Mouse (Mus musculus): ENCODE results near the gene Srgap3.

The Srgap3 gene

GRCm38 (mm10) chr6:112957583-112958280 is 10.7 kb upstream of the Srgap3 start:
- Histone ChIP-seq H3K36me3 (ENCODE audit: insufficient read depth, low read length) (no peaks in the 10 kb centered on the region), H3K9me3 (ENCODE audit: low read length) (peaks cover 12% of the 10 kb centered on the region), H3K4me1 (replicated peaks; ENCODE audit: low read depth, low read length) (peaks cover 11% of the 10 kb centered on the region), H3K4me3 (replicated peaks; ENCODE audit: low read length) (no peak overlapping the region), H3K27me3 (ENCODE audit: insufficient read depth, low read length) (no peaks in the 10 kb centered on the region)
- no peak for TF ChIP-seq POU5F1 (IDR thresholded peaks at IDR 0.05; ENCODE audit: borderline replicate concordance, low read length)
- no peak for TF ChIP-seq CTCF (conservative IDR thresholded peaks at IDR 0.05; ENCODE audit: low read length)
- no peak for TF ChIP-seq NANOG (IDR thresholded peaks at IDR 0.05; ENCODE audit: borderline replicate concordance, low read length)

- H3K36me3 ChIP-seq (ENCODE audit: insufficient read depth, low read length): no peaks in the 10 kb centered on the region
- TF ChIP-seq CTCF (conservative IDR thresholded peaks at IDR 0.05; ENCODE audit: low read length) (no peak), POU5F1 (IDR thresholded peaks at IDR 0.05; ENCODE audit: borderline replicate concordance, low read length) (no peak), NANOG (IDR thresholded peaks at IDR 0.05; ENCODE audit: borderline replicate concordance, low read length) (no peak)
- no peak overlapping the region for H3K4me3 ChIP-seq (replicated peaks; ENCODE audit: low read length)
- H3K4me1 ChIP-seq (replicated peaks; ENCODE audit: low read depth, low read length): peaks cover 21% of the 10 kb centered on the region
- peaks cover 15% of the 10 kb centered on the region for H3K9me3 ChIP-seq (ENCODE audit: low read length)
- no peaks in the 10 kb centered on the region for H3K27me3 ChIP-seq (ENCODE audit: insufficient read depth, low read length)
Measured at GRCm38 (mm10) chr6:112955773-112956172, 8.7 kb upstream of the Srgap3 start.

GRCm38 (mm10) chr6:112953905-112954304 is 6.8 kb upstream of the Srgap3 start:
- Histone ChIP-seq H3K4me3 (replicated peaks; ENCODE audit: low read length) (no peak overlapping the region), H3K36me3 (ENCODE audit: insufficient read depth, low read length) (no peaks in the 10 kb centered on the region), H3K4me1 (replicated peaks; ENCODE audit: low read depth, low read length) (peaks cover 36% of the 10 kb centered on the region), H3K27me3 (ENCODE audit: insufficient read depth, low read length) (no peaks in the 10 kb centered on the region), H3K9me3 (ENCODE audit: low read length) (peaks cover 15% of the 10 kb centered on the region)
- TF ChIP-seq NANOG (IDR thresholded peaks at IDR 0.05; ENCODE audit: borderline replicate concordance, low read length): no peak
- no peak for TF ChIP-seq POU5F1 (IDR thresholded peaks at IDR 0.05; ENCODE audit: borderline replicate concordance, low read length)
- no peak for TF ChIP-seq CTCF (conservative IDR thresholded peaks at IDR 0.05; ENCODE audit: low read length)

GRCm38 (mm10) chr6:112951254-112951653 is 4.2 kb upstream of the Srgap3 start:
- no peaks in the 10 kb centered on the region for H3K36me3 ChIP-seq (ENCODE audit: insufficient read depth, low read length)
- TF ChIP-seq NANOG (IDR thresholded peaks at IDR 0.05; ENCODE audit: borderline replicate concordance, low read length) (no peak), CTCF (conservative IDR thresholded peaks at IDR 0.05; ENCODE audit: low read length) (peak; percentile 75)
- H3K27me3 ChIP-seq (ENCODE audit: insufficient read depth, low read length): no peaks in the 10 kb centered on the region
- H3K9me3 ChIP-seq (ENCODE audit: low read length): peaks cover 15% of the 10 kb centered on the region
- no peak overlapping the region for H3K4me3 ChIP-seq (replicated peaks; ENCODE audit: low read length)
- peaks cover 57% of the 10 kb centered on the region for H3K4me1 ChIP-seq (replicated peaks; ENCODE audit: low read depth, low read length)

- Histone ChIP-seq H3K27me3 (ENCODE audit: insufficient read depth, low read length) (peaks cover 2% of the 10 kb centered on the region; the same call in 1 of the 2 replicates), H3K4me1 (replicated peaks; ENCODE audit: low read depth, low read length) (peaks cover 58% of the 10 kb centered on the region), H3K36me3 (ENCODE audit: insufficient read depth, low read length) (no peaks in the 10 kb centered on the region), H3K4me3 (replicated peaks; ENCODE audit: low read length) (peak overlapping the region; percentile 37; the same call in 1 of the 2 replicates), H3K9me3 (ENCODE audit: low read length) (peaks cover 15% of the 10 kb centered on the region)
- no peak for TF ChIP-seq CTCF (conservative IDR thresholded peaks at IDR 0.05; ENCODE audit: low read length)
- TF ChIP-seq POU5F1 (IDR thresholded peaks at IDR 0.05; ENCODE audit: borderline replicate concordance, low read length): peak; percentile 48; the same call in 1 of the 2 replicates
- TF ChIP-seq NANOG (IDR thresholded peaks at IDR 0.05; ENCODE audit: borderline replicate concordance, low read length): peak; percentile 69
Measured at GRCm38 (mm10) chr6:112950205-112951110, 3.4 kb upstream of the Srgap3 start.

GRCm38 (mm10) chr6:112949220-112949619 is 2.2 kb upstream of the Srgap3 start:
- H3K4me1 ChIP-seq (replicated peaks; ENCODE audit: low read depth, low read length): peaks cover 69% of the 10 kb centered on the region
- H3K36me3 ChIP-seq (ENCODE audit: insufficient read depth, low read length): no peaks in the 10 kb centered on the region
- H3K4me3 ChIP-seq (replicated peaks; ENCODE audit: low read length): peak overlapping the region; percentile 43; the same call in 1 of the 2 replicates
- H3K27me3 ChIP-seq (ENCODE audit: insufficient read depth, low read length): peaks cover 5% of the 10 kb centered on the region; the same call in 1 of the 2 replicates
- H3K9me3 ChIP-seq (ENCODE audit: low read length): peaks cover 15% of the 10 kb centered on the region
- TF ChIP-seq CTCF (conservative IDR thresholded peaks at IDR 0.05; ENCODE audit: low read length): no peak
- TF ChIP-seq NANOG (IDR thresholded peaks at IDR 0.05; ENCODE audit: borderline replicate concordance, low read length): no peak
- TF ChIP-seq POU5F1 (IDR thresholded peaks at IDR 0.05; ENCODE audit: borderline replicate concordance, low read length): no peak

GRCm38 (mm10) chr6:112948416-112948815 is 1.4 kb upstream of the Srgap3 start:
- Histone ChIP-seq H3K4me1 (replicated peaks; ENCODE audit: low read depth, low read length) (peaks cover 77% of the 10 kb centered on the region), H3K9me3 (ENCODE audit: low read length) (peaks cover 10% of the 10 kb centered on the region), H3K36me3 (ENCODE audit: insufficient read depth, low read length) (no peaks in the 10 kb centered on the region), H3K4me3 (replicated peaks; ENCODE audit: low read length) (peak overlapping the region; percentile 17; the same call in 1 of the 2 replicates), H3K27me3 (ENCODE audit: insufficient read depth, low read length) (peaks cover 5% of the 10 kb centered on the region; the same call in 1 of the 2 replicates)
- no peak for TF ChIP-seq CTCF (conservative IDR thresholded peaks at IDR 0.05; ENCODE audit: low read length)
- TF ChIP-seq POU5F1 (IDR thresholded peaks at IDR 0.05; ENCODE audit: borderline replicate concordance, low read length): no peak
- no peak for TF ChIP-seq NANOG (IDR thresholded peaks at IDR 0.05; ENCODE audit: borderline replicate concordance, low read length)

Measured in E14TG2a.4 (cell line).